Mouse (Mus musculus): Measurements from ENCODE around the gene S1pr4.

The S1pr4 gene

DNA sequence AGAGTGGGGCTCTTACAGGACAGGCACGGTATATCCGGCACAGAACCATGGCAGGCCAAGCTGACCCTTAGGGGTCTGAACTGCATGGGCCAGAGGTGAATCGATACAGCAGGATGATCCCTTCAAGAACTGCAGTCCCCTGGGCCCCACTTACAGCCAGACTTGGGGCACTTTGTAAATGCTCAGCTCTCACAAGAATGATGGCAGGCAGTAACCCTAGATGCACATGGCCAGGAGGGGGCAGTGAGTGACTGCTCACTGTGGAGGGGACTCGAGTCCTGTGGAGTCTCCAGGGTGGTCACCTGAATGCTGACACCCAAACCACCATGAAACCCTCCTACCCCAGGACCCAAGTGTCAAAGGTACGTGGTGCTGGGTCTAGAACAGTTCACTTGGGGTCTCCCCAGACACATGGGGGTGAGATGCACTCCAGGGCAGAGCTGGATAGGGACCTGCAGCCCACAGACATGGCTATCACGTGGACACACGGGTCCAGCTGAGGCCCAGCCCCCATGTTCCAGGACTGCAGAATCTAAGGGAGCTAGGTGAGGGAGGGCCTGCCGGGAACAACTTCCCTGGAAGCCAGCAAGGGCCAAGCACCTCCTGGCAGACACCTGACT lies 6.2 kb downstream of the S1pr4 start:
- DNase-seq, result no peak

DNA sequence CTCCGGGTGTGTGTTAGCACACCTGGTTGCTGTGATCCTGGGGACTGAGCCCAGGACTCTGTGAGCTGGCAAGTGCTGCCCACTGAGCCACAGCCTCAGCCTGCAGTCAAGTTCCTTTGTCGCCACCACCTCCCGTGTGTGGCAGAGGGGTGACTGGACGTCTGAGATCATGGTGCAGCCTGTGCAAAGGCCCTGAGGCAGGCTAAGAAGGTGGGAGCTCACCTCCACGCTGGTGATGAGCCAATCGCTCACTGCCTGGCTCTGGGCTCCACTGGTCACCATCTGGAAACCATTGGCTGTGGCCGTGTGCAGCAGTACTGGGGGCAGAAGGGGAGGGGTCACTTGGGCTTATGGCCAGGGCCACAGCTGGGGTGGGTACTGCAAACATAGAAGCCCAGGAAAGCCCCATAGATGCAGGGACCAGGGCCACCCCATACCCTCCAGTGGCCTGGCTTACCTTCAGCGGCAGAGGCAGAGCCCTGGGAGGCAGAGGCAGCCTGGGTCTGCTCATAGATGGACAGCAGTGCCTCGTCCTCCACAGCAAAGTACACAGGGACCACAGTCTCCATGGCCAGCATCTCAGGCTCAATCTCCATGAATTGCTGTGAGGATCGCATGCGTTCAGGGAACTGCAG lies 7.2 kb downstream of the S1pr4 start:
- no peak for DNase-seq

DNA sequence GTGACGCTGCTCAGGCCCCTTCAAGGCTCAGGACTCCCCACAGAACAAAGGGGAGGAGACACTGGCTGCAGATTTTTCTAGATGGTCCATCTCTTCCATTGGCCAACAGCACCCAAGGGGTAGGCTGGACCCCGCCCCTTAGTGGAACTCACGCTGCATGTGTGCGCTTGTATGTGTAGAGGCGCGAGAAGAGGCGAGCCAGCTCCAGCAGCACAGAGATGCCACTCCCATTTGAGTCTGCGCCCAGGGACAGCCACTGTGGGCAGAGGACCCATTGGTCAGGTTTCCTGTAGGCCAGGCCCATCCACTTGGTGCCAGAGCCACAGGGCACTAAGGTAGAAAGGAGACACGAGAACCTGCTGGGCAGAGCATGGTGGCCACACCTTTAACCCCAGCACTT lies 8.9 kb downstream of the S1pr4 start:
- no peak for DNase-seq

- DNase-seq, result no peak
Observed at GRCm38 (mm10) chr10:81489941-81490340, 10.0 kb downstream of the S1pr4 start.

DNA sequence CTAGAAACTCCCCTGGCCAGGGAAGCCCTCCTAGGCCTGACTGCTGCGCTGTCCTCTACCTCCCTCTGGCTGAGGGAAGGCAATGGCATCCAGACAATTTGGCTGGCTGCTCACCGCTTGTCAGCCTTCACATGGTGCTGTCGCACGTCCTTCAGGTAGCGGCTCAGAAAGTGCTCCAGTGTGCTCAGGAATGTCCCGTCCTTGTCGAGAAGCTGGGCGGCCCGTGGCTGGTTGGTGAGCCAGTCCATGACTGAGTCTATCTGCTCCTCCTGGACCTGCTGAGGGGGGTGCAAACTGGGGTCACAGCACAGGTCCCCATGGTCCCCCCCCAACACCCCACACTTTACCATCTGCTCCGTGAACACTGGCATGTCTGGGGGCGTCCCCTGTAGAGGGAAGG lies 11.9 kb downstream of the S1pr4 start:
- DNase-seq, result no peak

DNA sequence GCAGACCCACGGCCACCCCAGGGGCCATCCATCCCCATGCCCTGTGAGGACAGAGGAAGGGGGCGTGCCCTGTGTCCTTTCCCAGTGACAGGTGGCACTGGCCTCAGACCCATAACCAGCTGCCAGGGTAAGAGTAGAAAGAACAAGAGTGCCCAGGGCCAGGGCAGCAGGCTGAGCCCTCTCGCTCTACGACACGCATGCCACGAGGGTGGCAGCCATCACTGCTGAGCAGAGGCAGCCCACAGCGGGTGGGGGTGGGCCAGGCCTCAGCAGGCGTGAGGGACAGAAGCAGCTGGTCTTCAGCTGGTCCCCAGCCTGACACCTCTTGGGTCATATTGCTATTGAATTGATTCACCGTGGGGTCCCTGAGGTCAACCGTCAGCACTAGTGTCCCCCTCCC lies 13.4 kb downstream of the S1pr4 start:
- no peak for DNase-seq

GRCm38 (mm10) chr10:81485479-81486018 lies 14.4 kb downstream of the S1pr4 start:
- DNase-seq, result no peak

DNA sequence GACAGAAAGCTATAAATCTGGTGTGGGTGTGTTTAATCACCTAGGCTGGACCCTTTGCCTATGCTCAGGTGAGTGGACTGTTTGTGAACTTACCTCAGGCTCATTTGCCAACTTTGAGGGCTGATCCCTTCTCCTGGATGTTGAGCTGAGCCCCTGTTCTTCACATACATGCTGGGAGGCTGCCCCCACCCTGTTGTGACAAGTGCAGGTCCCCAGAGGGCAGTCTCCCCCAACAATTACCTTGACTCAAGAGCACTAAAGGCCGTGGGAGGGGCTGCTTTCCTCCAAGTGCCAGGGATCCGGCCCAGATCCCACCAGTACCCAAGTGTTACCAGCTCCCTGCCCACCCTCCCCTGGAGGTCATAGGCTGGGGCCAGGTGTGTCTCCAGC lies 14.9 kb downstream of the S1pr4 start:
- no peak for DNase-seq

DNA sequence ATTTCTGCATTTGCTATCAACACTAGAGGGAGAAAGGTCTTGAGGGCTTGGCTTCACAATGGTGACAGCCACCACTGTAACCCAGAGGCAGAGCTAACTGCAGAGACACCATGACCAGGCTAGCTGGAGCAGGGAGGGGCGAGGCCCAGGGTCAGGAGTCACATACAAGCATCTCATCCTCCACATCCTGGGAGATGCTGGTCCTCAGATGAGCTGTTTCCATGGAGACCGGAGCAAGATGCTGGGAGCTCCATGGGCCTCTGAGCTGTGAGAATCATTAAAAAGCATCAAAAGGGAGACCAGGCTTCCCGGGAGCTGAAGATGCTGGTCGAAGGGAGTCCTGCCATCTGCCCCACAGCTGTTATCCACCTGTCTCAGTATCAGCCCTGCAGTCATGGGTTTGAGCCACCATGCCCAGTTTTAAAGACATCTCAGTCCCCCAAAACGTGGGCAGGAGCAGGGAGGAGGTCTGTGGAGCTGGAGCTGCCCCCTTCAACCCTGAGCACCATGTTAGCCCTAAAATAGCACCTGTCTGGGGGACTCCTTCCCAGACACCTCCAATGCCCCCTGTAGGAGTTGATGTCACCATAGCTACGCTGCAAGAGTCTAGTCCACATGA lies 15.4 kb downstream of the S1pr4 start:
- DNase-seq, result no peak

- no peak for DNase-seq
Observed at GRCm38 (mm10) chr10:81483983-81484382, 15.9 kb downstream of the S1pr4 start.

DNA sequence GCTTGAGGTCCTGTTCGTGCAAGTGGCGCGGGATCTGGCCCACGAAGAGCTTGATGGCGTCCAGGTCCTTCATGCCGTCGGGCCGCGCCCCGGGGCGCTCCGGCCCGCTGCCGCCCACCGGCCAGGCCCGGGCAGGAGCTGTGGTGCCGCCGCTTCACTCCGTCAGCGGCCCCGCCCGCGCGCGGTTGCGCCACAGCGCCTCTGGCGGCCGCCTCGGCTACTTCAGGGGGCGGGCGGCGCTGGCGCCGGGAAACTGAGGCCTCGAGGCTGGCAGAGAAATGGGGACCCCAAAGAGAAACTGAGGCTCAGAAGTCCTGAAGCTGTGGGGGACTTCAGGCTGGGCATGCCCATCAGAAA lies 17.4 kb downstream of the S1pr4 start, which contains the start of gene Celf5:
Gene Celf5, minus strand, starts transcription at position 177 of the 357 bp plus-strand sequence.
- DNase-seq, result peak; percentile 72

DNA sequence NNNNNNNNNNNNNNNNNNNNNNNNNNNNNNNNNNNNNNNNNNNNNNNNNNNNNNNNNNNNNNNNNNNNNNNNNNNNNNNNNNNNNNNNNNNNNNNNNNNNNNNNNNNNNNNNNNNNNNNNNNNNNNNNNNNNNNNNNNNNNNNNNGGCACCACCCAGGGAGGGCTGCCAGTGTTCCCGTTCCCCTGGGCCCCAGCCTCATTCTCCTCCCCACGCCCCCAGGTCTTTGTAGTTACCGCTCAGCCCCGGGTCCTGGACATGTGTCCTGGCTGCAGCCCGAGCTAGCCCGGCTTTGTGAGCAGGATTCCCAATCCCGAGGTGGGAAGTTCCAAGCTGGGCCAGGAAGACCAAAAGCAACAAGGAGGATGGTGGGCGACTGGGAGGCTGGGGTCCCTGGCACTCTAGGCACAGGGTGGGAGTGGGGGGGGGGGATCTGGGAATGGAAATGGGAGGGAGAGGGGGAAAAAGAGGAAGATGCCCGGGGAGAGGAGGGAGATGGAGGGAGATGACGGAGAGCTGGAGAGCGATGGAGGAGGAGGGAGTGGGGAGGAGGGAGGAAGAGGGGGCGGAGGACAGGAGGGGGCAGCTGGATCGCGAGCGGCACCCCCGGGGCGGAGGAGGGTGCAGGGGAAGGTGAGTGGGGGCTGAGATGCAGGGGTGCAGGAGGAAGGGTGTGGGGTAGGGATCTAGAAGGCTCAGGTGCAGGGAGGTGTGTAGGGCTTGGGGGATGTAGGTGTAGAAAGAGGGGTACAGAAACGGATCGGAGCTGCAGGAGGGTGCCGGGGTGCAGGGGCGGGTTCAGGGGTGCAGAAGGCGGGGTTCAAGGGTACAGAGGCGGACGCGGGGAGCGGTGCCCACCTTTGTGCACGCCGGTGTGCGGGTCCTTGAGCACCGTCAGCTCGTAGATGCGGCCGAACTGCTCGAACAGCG lies 18.1 kb downstream of the S1pr4 start:
- no peak for DNase-seq

- DNase-seq, result no peak
Observed at GRCm38 (mm10) chr10:81474461-81474860, 25.5 kb downstream of the S1pr4 start.

- no peak for DNase-seq
Observed at GRCm38 (mm10) chr10:81473003-81473451, 26.9 kb downstream of the S1pr4 start.

DNA sequence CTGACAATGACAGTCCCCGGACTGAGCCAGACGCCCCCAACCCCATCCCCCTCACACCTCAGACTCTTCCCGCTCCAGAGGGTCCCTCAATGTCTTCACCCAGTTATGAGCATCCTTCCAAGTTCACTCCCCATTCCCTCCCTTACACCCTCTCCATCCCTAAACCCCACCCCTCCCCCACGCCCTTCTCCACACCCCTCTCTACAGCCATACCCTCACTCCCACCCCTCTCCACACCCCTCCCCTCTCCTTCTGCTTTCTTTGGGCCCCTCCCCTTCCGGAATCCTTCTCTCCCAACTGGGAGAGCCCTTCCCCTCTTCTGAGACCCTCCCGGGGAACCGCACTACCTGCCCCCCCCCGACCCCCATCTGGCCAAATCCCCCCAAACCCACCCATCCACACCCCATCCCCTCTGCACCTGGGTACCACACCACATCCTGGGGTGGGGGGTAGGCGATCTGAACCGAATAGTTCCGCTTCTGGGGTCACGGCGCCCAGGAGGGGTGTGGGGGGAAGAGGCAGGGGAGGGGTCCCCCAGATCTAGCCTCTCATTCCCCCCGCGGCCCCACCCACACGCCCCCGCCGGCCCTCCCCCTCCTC lies 27.4 kb downstream of the S1pr4 start:
- DNase-seq, result no peak

GRCm38 (mm10) chr10:81470454-81470853 lies 29.5 kb downstream of the S1pr4 start:
- no peak for DNase-seq

GRCm38 (mm10) chr10:81469253-81469652 lies 30.7 kb downstream of the S1pr4 start:
- DNase-seq, result no peak

GRCm38 (mm10) chr10:81467670-81468235 lies 32.2 kb downstream of the S1pr4 start:
- DNase-seq, result no peak

GRCm38 (mm10) chr10:81466881-81467280 lies 33.1 kb downstream of the S1pr4 start:
- no peak for DNase-seq

DNA sequence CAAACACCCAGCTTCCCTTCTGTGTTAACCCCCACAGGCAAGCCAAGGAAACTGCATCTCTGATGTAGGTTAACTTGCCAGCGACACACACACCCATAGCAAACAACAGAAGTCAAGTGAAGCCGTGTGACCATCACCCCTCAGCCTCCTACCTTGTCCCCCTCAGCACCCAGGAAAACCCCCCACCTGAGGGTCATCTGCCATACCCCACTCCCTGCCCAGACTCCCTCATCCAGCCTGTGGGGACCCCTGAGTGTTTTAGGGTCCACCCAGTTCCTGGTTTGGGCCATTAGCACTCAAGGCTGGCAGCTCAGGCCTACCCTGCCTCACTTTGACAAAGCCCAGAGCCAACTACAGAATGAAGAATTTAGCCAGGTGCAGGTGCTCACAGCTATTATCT lies 33.9 kb downstream of the S1pr4 start:
- DNase-seq, result no peak

- DNase-seq, result no peak
Observed at GRCm38 (mm10) chr10:81465265-81465645, 34.7 kb downstream of the S1pr4 start.
